In the genomic region with DNA sequence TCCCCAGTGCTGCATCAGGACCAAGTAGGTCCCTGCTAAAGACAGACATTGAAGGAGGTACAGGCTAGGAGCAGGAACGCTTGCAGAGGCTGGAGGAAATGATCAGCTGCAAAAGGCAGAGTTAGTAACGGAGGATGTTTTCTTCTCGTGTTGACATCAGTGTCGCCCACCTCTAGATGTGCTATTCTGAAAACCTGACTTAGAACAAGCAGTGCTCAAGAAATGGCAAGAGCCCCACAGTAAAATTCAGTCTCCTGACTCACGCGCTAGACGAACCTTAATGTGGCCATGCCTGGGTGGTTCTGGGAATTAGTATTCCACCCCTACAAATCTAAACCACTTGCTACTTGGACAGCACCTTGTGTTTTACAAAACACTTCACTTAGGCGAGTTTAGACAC, we compare ENCODE assay signal across 22 mouse cellular contexts.
DNase-seq lines count a peak whose midpoint lies in the region; ATAC-seq and TF ChIP-seq lines count a peak whose summit lies in the region.
"Had no signal": no experiment of that assay in that cellular context is flagged by ENCODE, and none has a peak within 500 bp of the region (broad histone marks: within the 10 kb centered on the region; RNA-seq: fewer than 3 reads in every experiment).

No protein-coding gene starts in this region.

- no peaks in the 10 kb centered on the region for H3K9me3 ChIP-seq in midbrain, embryonic 11.5 days (ENCODE audit: control insufficient read depth, low read length)
- no peaks in the 10 kb centered on the region for H3K9me3 ChIP-seq in midbrain, embryonic 14.5 days (ENCODE audit: control insufficient read depth, low read length)
- H3K9me3 ChIP-seq in stomach, postnatal 0 days (ENCODE audit: control insufficient read depth, low read length) = no peaks in the 10 kb centered on the region
- H3K9me3 ChIP-seq: forebrain, embryonic 15.5 days; heart, embryonic 10.5 days; hindbrain, embryonic 15.5 days; midbrain, embryonic 10.5 days had no signal

- H3K4me2 ChIP-seq in midbrain, embryonic 11.5 days = no peak overlapping the region
- H3K4me2 ChIP-seq in midbrain, embryonic 14.5 days (ENCODE audit: low read length) = no peak overlapping the region
- H3K4me2 ChIP-seq in stomach, postnatal 0 days (replicated peaks; ENCODE audit: low read depth) = no peak overlapping the region
- H3K4me2 ChIP-seq: forebrain, embryonic 15.5 days; hindbrain, embryonic 15.5 days had no signal

- H3K4me1 ChIP-seq in midbrain, embryonic 11.5 days (ENCODE audit: control insufficient read depth, insufficient read depth, low read length) = no peaks in the 10 kb centered on the region; the same call in 1 of the 2 replicates
- no peaks in the 10 kb centered on the region for H3K4me1 ChIP-seq in midbrain, embryonic 14.5 days (ENCODE audit: control insufficient read depth, insufficient read depth, low read length)
- H3K4me1 ChIP-seq in stomach, postnatal 0 days (replicated peaks; ENCODE audit: control insufficient read depth, insufficient read depth) = no peaks in the 10 kb centered on the region
- H3K4me1 ChIP-seq: forebrain, embryonic 15.5 days; hindbrain, embryonic 15.5 days; midbrain, embryonic 10.5 days had no signal

- WGBS in midbrain, embryonic 11.5 days = 84% methylated on average over 8 of the region's 8 CpGs
- 84% methylated on average over 8 of the region's 8 CpGs for WGBS in midbrain, embryonic 14.5 days
- WGBS in stomach, postnatal 0 days = 76% methylated on average over 8 of the region's 8 CpGs

- peak overlapping the region; percentile 16; the same call in 1 of the 2 replicates for H3K27ac ChIP-seq in gastrocnemius, adult 2 months
- no peak overlapping the region for H3K27ac ChIP-seq in midbrain, embryonic 11.5 days (ENCODE audit: low read depth, low read length)
- H3K27ac ChIP-seq in midbrain, embryonic 14.5 days (replicated peaks; ENCODE audit: low read depth, low read length) = no peak overlapping the region
- no peak overlapping the region for H3K27ac ChIP-seq in layer of hippocampus, adult 2 months
- H3K27ac ChIP-seq in stomach, postnatal 0 days (replicated peaks) = no peak overlapping the region
- H3K27ac ChIP-seq: forebrain, embryonic 15.5 days; heart, embryonic 10.5 days; hindbrain, embryonic 15.5 days; macrophage; midbrain, embryonic 10.5 days had no signal

- ATAC-seq in midbrain, embryonic 11.5 days (ENCODE audit: low FRiP score) = no peak
- no peak for ATAC-seq in midbrain, embryonic 14.5 days (ENCODE audit: low FRiP score, low TSS enrichment)
- no peak for ATAC-seq in stomach, postnatal 0 days (ENCODE audit: low FRiP score, low TSS enrichment)
- ATAC-seq: forebrain, embryonic 15.5 days; lung, postnatal 0 days had no signal

- TF ChIP-seq CTCF in gastrocnemius, adult 2 months (IDR thresholded peaks at IDR 0.05) = no peak
- TF ChIP-seq CTCF in layer of hippocampus, adult 2 months (conservative IDR thresholded peaks at IDR 0.05) = no peak
- TF ChIP-seq CTCF in stomach, postnatal 0 days (IDR thresholded peaks at IDR 0.05; ENCODE audit: low read depth) = no peak

- H3K36me3 ChIP-seq in midbrain, embryonic 11.5 days (ENCODE audit: control insufficient read depth, insufficient read depth, low read length) = no peaks in the 10 kb centered on the region
- H3K36me3 ChIP-seq in midbrain, embryonic 14.5 days (ENCODE audit: control insufficient read depth, insufficient read depth, low read length) = no peaks in the 10 kb centered on the region
- no peaks in the 10 kb centered on the region for H3K36me3 ChIP-seq in stomach, postnatal 0 days (ENCODE audit: control insufficient read depth, insufficient read depth, low read length)
- H3K36me3 ChIP-seq: heart, embryonic 10.5 days; hindbrain, embryonic 15.5 days; midbrain, embryonic 10.5 days had no signal

- H3K27me3 ChIP-seq in midbrain, embryonic 11.5 days (ENCODE audit: control insufficient read depth, insufficient read depth, low read length) = no peaks in the 10 kb centered on the region
- no peaks in the 10 kb centered on the region for H3K27me3 ChIP-seq in midbrain, embryonic 14.5 days (ENCODE audit: control insufficient read depth, insufficient read depth, low read length)
- no peaks in the 10 kb centered on the region for H3K27me3 ChIP-seq in stomach, postnatal 0 days (ENCODE audit: control insufficient read depth, insufficient read depth, low read length)
- H3K27me3 ChIP-seq: forebrain, embryonic 15.5 days; hindbrain, embryonic 15.5 days had no signal

- H3K9ac ChIP-seq in midbrain, embryonic 11.5 days (ENCODE audit: low read length) = no peak overlapping the region
- no peak overlapping the region for H3K9ac ChIP-seq in midbrain, embryonic 14.5 days (replicated peaks; ENCODE audit: low read length)
- H3K9ac ChIP-seq in stomach, postnatal 0 days (ENCODE audit: low read length) = no peak overlapping the region
- H3K9ac ChIP-seq: forebrain, embryonic 15.5 days; hindbrain, embryonic 15.5 days; liver, postnatal 0 days had no signal

- no peak overlapping the region for H3K4me3 ChIP-seq in gastrocnemius, adult 2 months
- no peak overlapping the region for H3K4me3 ChIP-seq in midbrain, embryonic 11.5 days (ENCODE audit: low read depth, low read length)
- H3K4me3 ChIP-seq in midbrain, embryonic 14.5 days (replicated peaks; ENCODE audit: low read depth, low read length) = no peak overlapping the region
- H3K4me3 ChIP-seq in layer of hippocampus, adult 2 months = no peak overlapping the region
- H3K4me3 ChIP-seq in stomach, postnatal 0 days (ENCODE audit: low read depth, low read length) = no peak overlapping the region
- H3K4me3 ChIP-seq: forebrain, embryonic 15.5 days; heart, embryonic 10.5 days; hindbrain, embryonic 15.5 days; midbrain, embryonic 10.5 days had no signal

- intact Hi-C loops in gastrocnemius, adult 2 months (cut with DNase I) = no loop called here
- intact Hi-C loops in left cerebral cortex, postnatal 36 days (cut with DNase I) = no loop called here

- no peak for TF ChIP-seq EP300 in stomach, postnatal 0 days (optimal IDR thresholded peaks at IDR 0.05)

- no peak for DNase-seq in gastrocnemius, adult 2 months
- DNase-seq in gastrocnemius, postnatal 4 days (ENCODE audit: low spot score in 2 of 2) = no peak
- DNase-seq in midbrain, embryonic 11.5 days (ENCODE audit: low spot score, missing footprints) = peak; percentile 56
- no peak for DNase-seq in midbrain, embryonic 14.5 days
- DNase-seq in frontal cortex, postnatal 36 days (ENCODE audit: low spot score in 2 of 2) = peak; percentile 52 to 68
- peak; percentile 61 to 70 for DNase-seq in left cerebral cortex, postnatal 36 days (ENCODE audit: low spot score in 2 of 2)
- no peak for DNase-seq in layer of hippocampus, adult 2 months (ENCODE audit: low spot score in 2 of 2)
- DNase-seq in stomach, postnatal 0 days (ENCODE audit: low spot score) = no peak
- DNase-seq: adrenal gland, postnatal 14 days; cerebellum, adult 8-10 months; cerebellum, postnatal 36 days; kidney, adult 8-10 months; kidney, postnatal 14 days; layer of hippocampus, postnatal 36 days; liver; liver, postnatal 0 days had no signal

Comparison
In these comparisons a context has a peak if more than half of its experiments do, and no peak if none do; other contexts are left out.
1. DNase-seq: peak in midbrain, embryonic 11.5 days (single experiment), frontal cortex, postnatal 36 days (2 of 2) and left cerebral cortex, postnatal 36 days (2 of 2); none in gastrocnemius, adult 2 months (single experiment), gastrocnemius, postnatal 4 days (0 of 2), midbrain, embryonic 14.5 days (single experiment), layer of hippocampus, adult 2 months (0 of 2) and stomach, postnatal 0 days (single experiment).